In genomic region chr5:111154586-111154985, GRCm38 (mm10) we compare ENCODE assay signal across 9 mouse cellular contexts.
DNase-seq lines count a peak whose midpoint lies in the region; ATAC-seq lines count a peak whose summit lies in the region.
"Had no signal": no experiment of that assay in that cellular context is flagged by ENCODE, and none has a peak within 500 bp of the region (broad histone marks: within the 10 kb centered on the region; RNA-seq: fewer than 3 reads in every experiment).

No protein-coding gene starts in this region.

- no peak for DNase-seq in lung, adult 18-20 months
- DNase-seq in heart, postnatal 10 days = peak; percentile 73 to 82
- DNase-seq in limb, embryonic 10.5 days (ENCODE audit: low spot score) = peak; percentile 49
- DNase-seq in frontal cortex, postnatal 36 days (ENCODE audit: low spot score in 2 of 2) = no peak
- DNase-seq in left cerebral cortex, adult 9 months (ENCODE audit: low spot score in 2 of 2) = no peak
- no peak for DNase-seq in frontal cortex, postnatal 25 days (ENCODE audit: low spot score in 2 of 2)

- ATAC-seq in lung, embryonic 16.5 days (ENCODE audit: low read depth) = peak; percentile 69
- ATAC-seq in stomach, embryonic 15.5 days (ENCODE audit: insufficient read depth, low FRiP score, low read depth) = peak; percentile 70

- no peak overlapping the region for H3K4me3 ChIP-seq in lung, embryonic 16.5 days (ENCODE audit: low read length)
- no peak overlapping the region for H3K4me3 ChIP-seq in limb, embryonic 10.5 days
- H3K4me3 ChIP-seq in stomach, embryonic 15.5 days (replicated peaks) = no peak overlapping the region
- H3K4me3 ChIP-seq: heart, embryonic 13.5 days had no signal

- WGBS in lung, embryonic 16.5 days = 31% methylated on average over 7 of the region's 7 CpGs
- WGBS in limb, embryonic 10.5 days = 36% methylated on average over 7 of the region's 7 CpGs
- WGBS in stomach, embryonic 15.5 days = 36% methylated on average over 7 of the region's 7 CpGs

- H3K27ac ChIP-seq in lung, embryonic 16.5 days (ENCODE audit: low read length) = no peak overlapping the region
- peak overlapping the region; percentile 72 for H3K27ac ChIP-seq in limb, embryonic 10.5 days
- H3K27ac ChIP-seq in stomach, embryonic 15.5 days = no peak overlapping the region
- H3K27ac ChIP-seq: heart, embryonic 13.5 days had no signal

- peaks cover 26% of the 10 kb centered on the region for H3K4me1 ChIP-seq in lung, embryonic 16.5 days (replicated peaks; ENCODE audit: control insufficient read depth, insufficient read depth, low read length)
- peaks cover 79% of the 10 kb centered on the region for H3K4me1 ChIP-seq in limb, embryonic 10.5 days
- H3K4me1 ChIP-seq in stomach, embryonic 15.5 days = peaks cover 23% of the 10 kb centered on the region

- no peak overlapping the region for H3K9ac ChIP-seq in lung, embryonic 16.5 days (ENCODE audit: low read length)
- H3K9ac ChIP-seq in stomach, embryonic 15.5 days = no peak overlapping the region
- H3K9ac ChIP-seq: heart, embryonic 13.5 days had no signal

- no peaks in the 10 kb centered on the region for H3K36me3 ChIP-seq in lung, embryonic 16.5 days (ENCODE audit: control insufficient read depth, insufficient read depth, low read length)
- H3K36me3 ChIP-seq in limb, embryonic 10.5 days = no peaks in the 10 kb centered on the region
- no peaks in the 10 kb centered on the region for H3K36me3 ChIP-seq in stomach, embryonic 15.5 days
- H3K36me3 ChIP-seq: heart, embryonic 13.5 days had no signal

- intact Hi-C loops in heart, postnatal 10 days (cut with DNase I) = no loop called here

- no peaks in the 10 kb centered on the region for H3K9me3 ChIP-seq in lung, embryonic 16.5 days (ENCODE audit: control insufficient read depth, low read length)
- no peaks in the 10 kb centered on the region for H3K9me3 ChIP-seq in limb, embryonic 10.5 days (replicated peaks)
- H3K9me3 ChIP-seq in stomach, embryonic 15.5 days = no peaks in the 10 kb centered on the region
- H3K9me3 ChIP-seq: heart, embryonic 13.5 days had no signal

- no peaks in the 10 kb centered on the region for H3K27me3 ChIP-seq in lung, embryonic 16.5 days (ENCODE audit: control insufficient read depth, insufficient read depth, low read depth, low read length)
- no peaks in the 10 kb centered on the region for H3K27me3 ChIP-seq in limb, embryonic 10.5 days (ENCODE audit: low read depth, poor library complexity, severe bottlenecking)
- H3K27me3 ChIP-seq in stomach, embryonic 15.5 days (replicated peaks) = no peaks in the 10 kb centered on the region

- H3K4me2 ChIP-seq in lung, embryonic 16.5 days (ENCODE audit: low read depth, low read length) = no peak overlapping the region
- H3K4me2 ChIP-seq in stomach, embryonic 15.5 days = no peak overlapping the region
- H3K4me2 ChIP-seq: heart, embryonic 13.5 days had no signal

Comparison
In these comparisons a context has a peak if more than half of its experiments do, and no peak if none do; other contexts are left out.
1. DNase-seq: peak in heart, postnatal 10 days (2 of 2) and limb, embryonic 10.5 days (single experiment); none in lung, adult 18-20 months (0 of 2), frontal cortex, postnatal 36 days (0 of 2), left cerebral cortex, adult 9 months (0 of 2) and frontal cortex, postnatal 25 days (0 of 2).